7 mouse cellular contexts compared by ENCODE assay signal in the genomic region with DNA sequence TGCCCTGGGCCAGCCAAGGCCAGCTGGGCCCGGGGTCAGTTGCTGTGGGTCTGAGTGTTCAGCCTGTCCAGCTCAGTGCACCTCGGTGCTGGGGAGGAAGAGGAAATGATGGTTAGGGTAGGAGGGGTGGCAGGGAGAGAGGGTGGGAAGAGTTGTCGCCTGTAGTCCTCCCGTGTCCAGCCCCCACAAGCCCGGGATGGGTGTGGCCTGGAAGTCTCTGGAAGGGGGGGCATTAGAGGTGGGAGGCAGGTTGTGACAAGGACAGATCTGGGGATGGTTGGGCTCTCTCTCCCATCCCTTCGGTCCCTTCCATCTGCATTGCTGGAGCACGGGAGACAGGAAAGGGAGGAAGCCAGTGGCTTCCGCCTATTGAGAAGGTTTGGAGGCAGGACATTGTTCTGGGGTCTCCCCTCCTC. TPM values are rescaled to one million over a fixed set of nuclear protein-coding genes. Genes with fewer than 3 reads are reported as not detected.
DNase-seq lines count a peak whose midpoint lies in the region; ATAC-seq lines count a peak whose summit lies in the region.

A gene (minus strand): TSS at position 345 of the 416 bp plus-strand sequence.

- H3K36me3 ChIP-seq in embryonic facial prominence, embryonic 11.5 days (replicated peaks; ENCODE audit: control insufficient read depth, insufficient read depth, low read depth, low read length), result no peaks in the 10 kb centered on the region
- no peaks in the 10 kb centered on the region for H3K36me3 ChIP-seq in heart, embryonic 14.5 days (ENCODE audit: control insufficient read depth, insufficient read depth, low read length)
- H3K36me3 ChIP-seq in kidney, embryonic 16.5 days (ENCODE audit: insufficient read depth, low read length), result no peaks in the 10 kb centered on the region

- H3K9me3 ChIP-seq in embryonic facial prominence, embryonic 11.5 days (replicated peaks; ENCODE audit: control insufficient read depth, low read length), result no peaks in the 10 kb centered on the region
- no peaks in the 10 kb centered on the region for H3K9me3 ChIP-seq in heart, embryonic 14.5 days (ENCODE audit: control insufficient read depth, low read length)
- H3K9me3 ChIP-seq in kidney, embryonic 16.5 days (ENCODE audit: low read length), result no peaks in the 10 kb centered on the region

- no peak within 1 kb of the TSS for H3K27ac ChIP-seq in embryonic facial prominence, embryonic 11.5 days (replicated peaks; ENCODE audit: low read depth, low read length)
- H3K27ac ChIP-seq in heart, embryonic 14.5 days (replicated peaks in 1 of 2; ENCODE audit: control insufficient read depth in 1 of 2, insufficient read depth in 1 of 2, low read depth in 2 of 2, low read length in 2 of 2), result peak within 1 kb of the TSS; percentile 74 to 78
- no peak within 1 kb of the TSS; the same call in 1 of the 2 replicates for H3K27ac ChIP-seq in kidney, embryonic 16.5 days (ENCODE audit: low read length)

- ATAC-seq in embryonic facial prominence, embryonic 11.5 days (replicated peaks; ENCODE audit: insufficient number of reproducible peaks, low FRiP score, low TSS enrichment, low read depth), result peak; percentile 52; the same call in 1 of the 2 replicates
- peak; percentile 92 for ATAC-seq in heart, embryonic 14.5 days (ENCODE audit: insufficient number of reproducible peaks, insufficient read depth, low FRiP score, low read depth)
- ATAC-seq in kidney, embryonic 16.5 days (ENCODE audit: low FRiP score, low TSS enrichment), result peak; percentile 89

- H3K9ac ChIP-seq in embryonic facial prominence, embryonic 11.5 days (replicated peaks; ENCODE audit: low read length), result no peak within 1 kb of the TSS
- peak within 1 kb of the TSS; percentile 39 for H3K9ac ChIP-seq in heart, embryonic 14.5 days (ENCODE audit: low read length)
- peak within 1 kb of the TSS; percentile 41; the same call in 1 of the 2 replicates for H3K9ac ChIP-seq in kidney, embryonic 16.5 days (replicated peaks; ENCODE audit: low read length)

- WGBS in embryonic facial prominence, embryonic 11.5 days, result 78% methylated on average over 8 of the region's 8 CpGs
- WGBS in heart, embryonic 14.5 days, result 52% methylated on average over 8 of the region's 8 CpGs
- 71% methylated on average over 8 of the region's 8 CpGs for WGBS in kidney, embryonic 16.5 days

- H3K27me3 ChIP-seq in embryonic facial prominence, embryonic 11.5 days (ENCODE audit: control insufficient read depth, insufficient read depth, low read length), result no peaks in the 10 kb centered on the region
- no peaks in the 10 kb centered on the region for H3K27me3 ChIP-seq in heart, embryonic 14.5 days (ENCODE audit: control insufficient read depth, insufficient read depth, low read length)
- no peaks in the 10 kb centered on the region for H3K27me3 ChIP-seq in kidney, embryonic 16.5 days (ENCODE audit: insufficient read depth, low read length)

- peak; percentile 57 for DNase-seq in adrenal gland, postnatal 10 days
- no peak for DNase-seq in embryonic facial prominence, embryonic 11.5 days (ENCODE audit: low spot score)
- DNase-seq in lung, postnatal 14 days, result peak; percentile 73
- no peak for DNase-seq in cerebellum, postnatal 4 days (ENCODE audit: low spot score in 2 of 2)
- DNase-seq in T-cell, adult 2 months (ENCODE audit: low spot score), result no peak

- H3K4me3 ChIP-seq in embryonic facial prominence, embryonic 11.5 days (ENCODE audit: low read depth, low read length), result no peak within 1 kb of the TSS
- peak within 1 kb of the TSS; percentile 36 to 46 for H3K4me3 ChIP-seq in heart, embryonic 14.5 days (ENCODE audit: control insufficient read depth in 1 of 2, insufficient read depth in 1 of 2, low read depth in 1 of 2, low read length in 2 of 2)
- H3K4me3 ChIP-seq in kidney, embryonic 16.5 days (ENCODE audit: low read length), result peak within 1 kb of the TSS; percentile 37

- no peaks in the 10 kb centered on the region for H3K4me1 ChIP-seq in embryonic facial prominence, embryonic 11.5 days (ENCODE audit: control insufficient read depth, insufficient read depth, low read length)
- H3K4me1 ChIP-seq in heart, embryonic 14.5 days (ENCODE audit: control insufficient read depth in 2 of 2, insufficient read depth in 2 of 2, low read length in 2 of 2), result peaks cover 0 to 3% of the 10 kb centered on the region in 2 experiments; a peak in 1 of 4 replicates
- peaks cover 8% of the 10 kb centered on the region for H3K4me1 ChIP-seq in kidney, embryonic 16.5 days (ENCODE audit: insufficient read depth, low read length)

- no peak within 1 kb of the TSS for H3K4me2 ChIP-seq in embryonic facial prominence, embryonic 11.5 days (ENCODE audit: low read depth, low read length)
- H3K4me2 ChIP-seq in heart, embryonic 14.5 days (ENCODE audit: low read length), result peak within 1 kb of the TSS; percentile 49
- peak within 1 kb of the TSS; percentile 43 for H3K4me2 ChIP-seq in kidney, embryonic 16.5 days (replicated peaks; ENCODE audit: low read depth, low read length)

RNA-seq across cellular contexts. Expression of the gene that starts here (rescaled TPM):
- total RNA-seq in adrenal gland, postnatal 10 days (2021), result 10 to 100 TPM; 67.3 to 74.7 TPM
- 8.9 and 11.8 TPM in 2 replicates for polyA plus RNA-seq in embryonic facial prominence, embryonic 11.5 days (2014; fragmentation: Nextera tagmentation; extraction: Ambion mirVana)
- 38.1 and 48.7 TPM in 2 replicates for polyA plus RNA-seq in heart, embryonic 14.5 days (2014; fragmentation: Nextera tagmentation; extraction: Ambion mirVana)
- polyA plus RNA-seq in kidney, embryonic 16.5 days (2015; fragmentation: Nextera tagmentation; extraction: Ambion mirVana), result 65.3 and 66.4 TPM in 2 replicates

Comparison
In these comparisons a context has a peak if more than half of its experiments do, and no peak if none do; other contexts are left out.
1. DNase-seq: peak in adrenal gland, postnatal 10 days (single experiment) and lung, postnatal 14 days (single experiment); none in embryonic facial prominence, embryonic 11.5 days (single experiment), cerebellum, postnatal 4 days (0 of 2) and T-cell, adult 2 months (single experiment).
2. H3K27ac ChIP-seq: peak in heart, embryonic 14.5 days (2 of 2); none in embryonic facial prominence, embryonic 11.5 days (single experiment) and kidney, embryonic 16.5 days (single experiment).
3. Peak in every context shown above with its lines, with median percentiles within 50 percentile points of each other: ATAC-seq.